Mouse (Mus musculus) MEL-GATA-1-ER (cell line): ENCODE data around the gene Mff.

Source experiments
- DNase-seq: peaks from one replicate; pipeline ENCODE4 v3.0.0-alpha.2; 2012; ENCODE audit warnings: low read depth; ENCODE audit errors: extremely low read depth

Mff gene

DNA sequence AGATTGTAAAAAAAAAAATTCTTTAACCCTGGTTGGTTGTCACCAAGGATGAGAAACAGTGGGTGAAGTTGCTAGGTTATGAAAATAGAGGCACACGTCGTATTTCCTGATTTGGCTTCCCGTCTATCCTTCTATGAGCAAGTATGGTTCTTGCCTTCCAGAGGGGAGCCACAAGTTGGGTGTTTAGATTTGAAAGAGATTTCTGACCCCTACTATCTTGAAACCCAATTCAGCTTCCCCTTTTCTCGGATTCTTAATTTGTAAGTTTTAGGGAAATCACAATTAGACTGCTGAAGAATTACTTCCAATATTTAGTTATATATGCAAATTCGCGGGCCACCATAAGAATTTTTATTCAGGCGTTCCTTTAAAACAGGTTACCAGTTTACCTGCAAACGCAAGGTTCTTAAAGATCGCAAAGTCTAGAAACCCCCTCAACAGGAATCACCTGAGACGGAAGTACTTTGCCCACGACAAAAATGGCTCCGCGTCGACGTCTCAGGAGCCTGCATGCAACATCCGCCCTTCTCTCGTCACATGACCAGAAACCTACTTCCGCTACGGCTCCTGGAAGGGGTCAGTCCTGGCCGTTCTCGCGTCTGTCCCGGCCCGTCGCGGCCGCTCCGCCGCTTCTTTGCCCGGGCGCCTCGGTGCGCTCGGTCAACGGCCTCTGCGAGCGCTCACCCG is at the start of gene Mff:
Gene Mff (plus strand): TSS at position 552 of the 687 bp plus-strand sequence.
- peak; percentile 91 for DNase-seq

DNA sequence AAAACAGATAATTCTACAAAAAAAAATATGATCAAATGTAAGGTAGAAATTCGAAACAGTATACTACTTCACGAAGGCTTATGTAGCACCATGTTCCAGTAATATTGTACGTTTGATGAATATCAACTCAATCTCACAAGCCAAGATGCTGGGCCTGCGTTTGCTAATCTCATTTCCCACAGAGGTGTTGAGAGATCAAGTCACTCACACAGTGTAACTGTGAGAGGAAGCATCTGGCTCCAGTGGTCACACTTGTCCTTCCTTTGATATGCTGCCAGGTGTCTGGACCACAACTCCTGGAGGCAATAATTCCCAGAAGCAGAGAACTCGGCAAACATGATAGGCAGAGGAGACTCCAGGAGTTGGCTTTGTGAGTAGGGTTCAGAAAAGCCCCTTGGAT is 38.4 kb upstream of the Mff start:
- DNase-seq: peak; percentile 40

DNA sequence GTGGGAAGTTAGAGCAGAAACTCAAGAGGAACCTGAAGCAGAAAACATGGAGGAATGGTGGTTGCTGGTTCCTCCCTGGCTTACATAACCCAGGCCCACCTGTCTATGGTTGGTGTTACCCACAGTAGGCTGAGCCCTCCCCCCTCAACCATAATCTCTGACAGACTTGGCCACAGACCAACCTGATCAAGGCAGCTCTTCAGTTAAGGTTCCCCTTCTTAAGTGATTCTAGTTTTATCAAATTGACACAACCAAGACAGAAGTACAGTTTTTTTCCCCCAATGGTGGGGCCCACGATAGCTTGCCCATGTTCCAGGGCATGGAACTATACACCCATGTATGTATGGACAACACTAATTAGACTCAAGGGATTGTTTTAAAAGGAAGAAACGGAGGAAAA is 37.8 kb upstream of the Mff start:
- peak; percentile 47 for DNase-seq

DNA sequence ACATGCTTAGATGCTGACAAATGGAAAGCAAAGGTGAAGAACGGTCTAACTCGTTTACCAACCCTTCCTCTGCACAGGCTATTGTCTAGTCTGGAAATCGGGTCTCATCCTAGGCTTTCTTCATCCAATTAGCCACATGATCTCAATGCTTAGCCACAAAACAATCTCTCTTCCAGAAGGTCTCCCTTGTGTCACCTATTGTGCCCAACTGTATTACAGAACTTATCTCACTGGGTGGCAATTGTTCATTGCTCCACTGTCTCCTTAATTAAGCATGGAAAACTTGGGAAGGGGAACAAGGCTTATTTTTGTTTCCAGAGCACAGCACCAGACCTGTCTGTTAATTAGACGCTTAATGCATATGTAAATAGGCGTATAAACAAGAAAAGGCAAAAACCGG is 36.8 kb upstream of the Mff start:
- no peak for DNase-seq

DNA sequence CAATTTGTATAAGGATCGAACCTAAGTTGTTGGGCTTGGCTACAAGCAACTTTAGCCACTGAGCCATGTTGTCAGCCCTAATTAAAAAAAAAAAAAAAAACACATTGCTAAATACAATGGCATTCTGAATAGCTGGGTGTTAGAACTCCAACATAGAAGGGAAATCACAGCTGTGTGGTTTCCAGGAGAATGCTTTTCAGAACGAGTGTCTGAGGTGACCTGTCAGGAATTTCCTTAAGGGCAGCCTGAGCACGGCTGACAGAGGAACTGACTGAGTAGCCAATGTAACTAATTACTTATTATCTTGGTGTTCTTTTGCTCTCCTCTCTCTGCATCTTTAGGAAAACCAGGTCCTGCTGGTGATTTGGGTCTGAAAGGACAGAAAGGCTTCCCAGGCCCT is 28.8 kb upstream of the Mff start:
- no peak for DNase-seq

DNA sequence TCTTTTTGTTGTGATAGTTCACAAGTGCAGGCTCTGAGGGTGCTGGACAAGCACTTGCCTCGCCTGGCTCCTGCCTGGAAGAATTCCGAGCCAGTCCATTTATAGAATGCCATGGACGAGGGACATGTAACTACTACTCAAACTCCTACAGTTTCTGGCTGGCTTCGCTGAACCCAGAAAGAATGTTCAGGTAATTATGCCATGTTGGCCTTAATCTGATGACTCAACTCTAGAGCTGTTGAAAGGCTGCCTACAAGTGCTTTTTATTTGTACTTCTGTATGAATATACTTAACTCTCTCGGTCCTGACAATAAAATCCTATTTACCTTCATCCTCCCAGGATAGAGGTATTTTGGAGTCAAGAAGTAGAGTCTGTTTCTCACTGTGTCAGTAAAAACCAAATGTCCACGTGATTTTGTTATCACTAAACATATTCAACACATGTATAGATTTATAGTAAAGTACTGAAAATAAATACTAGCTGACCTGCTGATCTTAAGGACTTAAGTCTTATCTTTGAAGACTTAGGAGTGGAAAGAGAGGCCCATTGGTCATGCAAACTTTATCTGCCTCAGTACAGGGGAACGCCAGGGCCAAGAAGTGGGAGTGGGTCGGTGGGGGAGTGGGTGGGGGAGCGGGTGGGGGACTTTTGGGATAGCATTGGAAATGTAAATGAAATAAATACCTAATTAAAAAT is 6.7 kb upstream of the Mff start:
- DNase-seq: no peak

DNA sequence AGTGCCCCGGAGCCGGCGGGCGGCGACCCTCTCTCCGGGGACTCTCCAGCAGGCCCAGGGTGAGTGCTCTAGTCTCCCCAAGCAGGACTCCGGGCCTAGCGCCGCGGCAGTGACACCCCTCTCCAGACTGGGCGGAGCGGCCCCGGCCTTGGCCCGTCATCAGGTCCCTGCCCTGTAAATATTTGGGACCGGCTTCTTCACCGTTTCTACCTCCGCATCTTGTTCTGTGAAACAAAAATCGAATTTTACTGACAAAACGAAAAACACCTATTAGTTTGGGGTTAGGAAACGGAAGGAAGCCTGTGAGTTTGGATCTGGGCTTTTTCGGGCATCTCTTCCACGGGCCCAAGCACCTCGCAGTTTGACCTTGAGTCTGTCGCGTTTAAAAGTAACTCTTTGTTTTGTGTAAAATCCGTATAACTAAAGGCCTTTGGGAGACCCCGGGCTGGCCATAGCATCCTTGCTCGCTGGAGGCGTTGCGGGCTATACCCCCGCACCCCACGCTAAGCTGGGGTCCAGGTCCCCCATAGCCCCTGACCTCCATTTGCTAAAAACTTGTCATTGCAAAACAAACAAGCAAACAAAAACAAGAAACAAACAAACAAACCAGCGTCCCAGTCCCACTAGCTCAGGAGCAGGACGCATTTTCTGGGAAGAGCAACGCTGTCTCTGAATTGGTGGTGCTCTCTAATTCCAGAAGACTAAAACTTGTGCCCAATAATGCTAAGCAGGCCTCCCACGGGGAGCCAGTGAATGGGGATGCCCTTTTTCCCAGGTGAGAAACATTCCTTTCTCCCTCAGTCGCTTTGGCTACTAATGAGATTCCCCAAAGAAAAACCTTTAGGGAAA is 560 bp downstream of the Mff start:
- no peak for DNase-seq

DNA sequence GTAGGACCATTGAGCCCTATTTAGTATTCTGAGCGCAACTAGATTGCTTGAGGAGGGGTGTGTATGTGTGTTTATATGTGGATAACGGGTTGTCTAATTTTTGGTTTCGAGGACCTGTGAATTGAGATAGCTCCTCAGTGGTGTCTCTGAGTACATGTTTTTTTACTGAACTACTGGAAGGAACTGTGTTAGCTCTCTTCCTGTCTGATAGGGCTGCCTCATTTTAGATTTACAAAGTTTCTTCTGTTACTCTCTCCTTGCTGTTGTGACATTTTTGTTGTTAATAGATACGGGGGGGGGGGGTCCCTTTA is 1.1 kb downstream of the Mff start:
- DNase-seq: peak; percentile 63

DNA sequence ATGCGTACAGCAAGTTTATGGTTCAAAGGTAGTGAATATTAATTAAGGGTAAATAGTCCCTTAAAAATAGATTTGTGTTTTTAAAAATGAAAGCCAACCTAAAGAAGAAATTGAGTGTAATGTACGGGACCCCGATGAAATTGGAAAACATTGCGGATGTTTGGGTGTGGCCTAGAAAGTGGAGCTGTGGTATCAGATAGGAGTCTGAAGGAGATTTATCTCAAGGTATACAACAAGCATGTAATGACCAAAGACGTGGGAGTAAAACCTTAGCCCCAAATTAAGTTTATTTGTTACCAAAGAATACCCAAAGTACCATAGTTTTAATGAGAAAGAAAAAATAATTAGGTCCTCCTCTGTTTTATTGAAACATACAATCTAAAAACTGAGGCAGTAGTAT is 1.8 kb downstream of the Mff start:
- no peak for DNase-seq

DNA sequence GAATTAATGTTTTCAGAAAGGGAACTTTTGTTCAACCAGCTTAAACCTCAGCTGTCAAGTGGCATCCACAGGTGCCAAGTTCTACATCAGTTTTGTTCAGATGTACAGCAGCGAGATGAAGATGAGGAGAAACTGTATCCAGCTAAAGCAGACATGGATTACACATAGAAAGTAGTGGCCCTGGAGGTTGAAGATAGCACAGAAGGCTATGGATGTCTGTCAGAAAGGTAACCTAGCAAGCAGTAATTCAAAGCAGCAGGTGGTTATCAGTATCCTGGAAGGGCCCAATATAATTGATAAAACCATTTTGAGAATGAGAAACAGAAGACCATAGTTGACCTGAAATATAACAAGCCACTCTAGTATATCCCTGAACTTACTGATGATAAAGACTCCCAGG is 8.7 kb downstream of the Mff start:
- no peak for DNase-seq

DNA sequence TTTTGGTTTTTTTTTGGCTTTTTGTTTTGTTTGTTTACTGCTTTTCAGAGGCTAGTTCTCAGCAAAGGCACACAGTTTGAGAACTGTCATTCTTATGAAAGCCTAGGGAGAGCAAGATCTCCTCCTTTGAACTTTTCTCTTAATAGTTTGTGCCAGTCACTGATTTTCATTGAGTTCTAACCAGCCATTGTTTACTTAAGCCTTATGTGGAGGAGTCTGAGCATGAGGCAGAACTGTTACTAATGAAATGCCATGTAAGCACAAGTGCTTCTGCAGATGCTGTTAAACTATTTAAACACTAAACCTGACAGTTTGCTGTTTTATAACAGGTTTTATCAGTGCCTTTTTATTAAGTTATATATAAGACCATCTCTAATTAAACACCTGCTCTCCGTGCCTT is 13.4 kb downstream of the Mff start:
- no peak for DNase-seq

DNA sequence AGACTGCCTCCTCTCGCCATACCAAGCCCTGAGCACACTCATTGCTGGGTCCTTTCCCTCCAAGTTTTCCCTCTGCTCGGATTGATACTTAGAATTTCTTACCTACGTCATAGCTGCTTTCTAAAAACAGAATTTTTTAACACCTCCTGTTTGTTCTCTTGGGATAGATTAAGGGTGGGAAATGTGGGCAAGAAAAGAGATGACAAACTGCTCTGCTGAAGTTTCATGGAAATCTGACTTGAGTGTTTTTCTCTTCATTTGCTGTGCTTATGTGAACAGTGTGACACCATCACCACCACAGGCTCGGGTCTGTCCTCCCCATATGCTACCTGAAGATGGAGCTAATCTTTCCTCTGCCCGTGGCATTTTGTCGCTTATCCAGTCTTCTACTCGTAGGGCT is 16.8 kb downstream of the Mff start:
- DNase-seq: no peak

DNA sequence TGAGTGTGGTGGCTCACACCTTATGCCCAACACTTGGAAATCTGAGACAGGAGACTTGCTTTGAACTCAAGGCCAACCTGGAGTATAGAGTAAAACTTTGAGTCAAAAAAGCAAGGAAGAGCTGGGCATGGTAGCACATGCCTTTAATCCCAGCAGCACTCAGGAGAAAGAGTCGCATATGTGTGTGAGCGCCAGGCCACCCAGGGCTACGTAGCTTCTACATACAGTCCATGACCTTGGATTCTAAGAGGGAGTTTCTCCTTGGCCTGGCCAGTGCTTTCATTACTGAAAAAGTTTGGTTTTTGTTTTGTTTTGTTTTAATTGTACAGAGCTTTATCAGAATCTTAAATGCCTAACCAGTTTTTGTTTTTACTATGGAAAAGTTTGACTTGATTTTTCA is 19.3 kb downstream of the Mff start:
- no peak for DNase-seq

DNA sequence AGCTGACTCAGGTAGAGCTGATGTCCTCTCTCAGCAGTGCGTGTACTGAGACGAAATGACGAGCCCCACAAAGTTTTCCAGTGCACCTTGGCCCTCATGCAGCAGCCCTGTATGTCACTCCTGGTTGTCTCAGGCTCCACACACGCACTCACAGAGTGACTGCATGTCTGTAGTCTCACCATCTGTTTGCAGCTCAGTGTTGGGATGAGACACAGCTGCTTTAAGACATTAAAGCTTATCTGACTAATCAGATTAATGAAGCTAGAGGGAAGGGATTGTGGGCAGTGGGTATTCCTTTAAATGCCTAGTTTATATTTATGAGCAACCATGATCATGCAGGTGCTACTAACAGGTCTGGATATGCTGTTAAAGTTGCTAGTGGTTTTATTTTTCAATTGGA is 21.7 kb downstream of the Mff start:
- DNase-seq: no peak

DNA sequence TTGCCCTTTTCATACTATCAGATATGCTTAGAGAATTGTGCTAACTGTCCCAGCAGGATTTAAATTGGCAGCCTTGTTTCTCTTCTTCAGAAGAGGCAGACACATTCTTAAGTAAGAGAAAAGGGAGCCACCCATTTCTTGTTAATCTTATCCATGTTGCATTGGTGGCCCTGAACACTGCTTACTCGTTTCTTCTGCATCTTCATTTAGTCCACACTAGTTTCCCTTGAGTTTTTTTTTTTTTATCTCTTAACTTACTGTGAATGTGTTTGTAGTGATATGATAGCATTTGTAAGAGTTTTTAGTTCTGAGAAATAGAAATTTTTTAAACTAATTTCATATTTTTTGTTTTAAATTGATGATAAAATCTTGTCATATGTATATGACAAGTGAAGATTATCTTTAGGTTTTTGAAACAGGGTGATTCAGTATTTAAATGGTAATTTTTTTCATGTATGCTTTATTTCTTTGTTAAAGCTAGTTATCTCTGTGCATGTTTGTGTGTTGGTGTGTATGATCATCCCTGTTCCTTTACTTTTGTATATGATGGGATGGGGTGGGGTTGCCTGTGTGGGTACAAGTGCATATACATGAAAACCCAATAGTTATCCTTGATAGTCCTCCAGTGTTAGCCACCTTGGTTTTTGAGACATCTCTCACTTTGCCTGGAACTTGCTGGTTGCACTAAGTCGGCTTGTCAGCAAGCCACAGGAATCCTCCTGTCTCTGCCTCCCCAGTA is 23.2 kb downstream of the Mff start:
- DNase-seq: no peak

DNA sequence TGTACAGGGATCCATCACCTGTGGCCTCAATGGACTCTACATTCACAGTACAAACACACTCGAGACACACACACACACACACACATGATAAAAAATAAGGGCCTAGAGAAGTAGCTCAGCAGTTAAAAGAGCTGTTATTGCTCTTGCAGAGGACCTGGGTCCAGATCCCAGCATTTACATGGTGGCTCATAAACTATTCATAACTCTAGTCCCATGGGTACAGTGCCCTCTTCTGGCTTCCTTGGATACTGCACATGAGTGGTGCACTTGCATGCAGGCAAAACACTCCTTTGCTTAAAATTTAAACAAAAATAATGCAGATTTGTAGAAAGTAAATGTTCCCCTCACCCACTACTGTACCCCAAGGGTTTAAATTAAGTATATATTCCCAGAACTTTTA is 34.8 kb downstream of the Mff start:
- peak; percentile 31 for DNase-seq

DNA sequence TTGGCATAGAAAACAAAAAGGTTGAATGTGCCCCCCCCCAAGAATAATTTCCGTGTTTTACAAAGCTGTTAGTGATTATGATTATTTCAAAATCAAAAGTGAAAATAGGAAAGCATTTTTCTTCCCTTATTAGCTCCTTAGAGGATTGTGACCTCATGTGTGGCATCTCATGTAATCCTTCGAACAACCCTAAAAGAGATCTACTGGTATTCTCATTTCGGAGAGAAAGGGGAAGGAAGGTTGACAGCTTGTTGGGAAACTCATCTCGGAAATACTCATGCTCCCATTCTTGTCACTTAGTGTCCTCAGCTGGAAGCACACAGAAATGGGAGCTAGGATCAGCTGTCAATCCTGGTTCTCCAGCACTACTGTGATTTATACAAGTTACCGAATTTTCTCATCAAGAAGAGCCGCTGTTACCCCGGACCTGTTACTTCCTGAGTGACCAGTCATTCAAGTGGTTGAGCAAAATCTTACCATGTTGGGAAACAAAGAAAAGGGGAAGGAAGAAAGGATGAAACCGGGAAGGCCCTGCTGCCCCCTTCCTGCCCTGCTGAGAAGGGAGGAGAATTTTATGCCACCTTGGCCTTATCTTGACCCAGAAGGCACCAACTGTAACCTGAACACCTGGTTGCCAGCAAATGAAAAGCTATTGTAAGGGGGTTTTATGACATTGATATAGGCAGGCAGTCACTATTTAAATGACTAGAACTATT is 36.9 kb downstream of the Mff start:
- no peak for DNase-seq

DNA sequence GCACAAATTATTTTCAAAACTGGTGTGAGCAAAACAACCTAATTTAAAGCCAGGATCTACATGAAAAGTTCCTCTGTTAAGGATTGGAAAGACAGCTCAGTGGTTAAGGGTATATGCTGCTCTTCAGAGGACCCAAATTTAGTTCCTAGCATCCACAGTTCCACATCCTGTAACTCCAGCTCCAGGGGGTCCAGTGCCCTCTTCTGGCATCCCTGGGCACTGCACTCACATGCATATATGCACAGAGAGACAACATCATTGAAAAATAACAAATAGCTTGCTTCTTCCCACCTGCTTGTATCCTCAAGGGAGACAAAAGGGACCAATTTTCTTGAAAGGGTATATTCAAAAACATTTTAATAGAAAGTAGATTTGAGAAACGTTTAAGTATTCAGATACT is 37.6 kb downstream of the Mff start:
- DNase-seq: no peak

DNA sequence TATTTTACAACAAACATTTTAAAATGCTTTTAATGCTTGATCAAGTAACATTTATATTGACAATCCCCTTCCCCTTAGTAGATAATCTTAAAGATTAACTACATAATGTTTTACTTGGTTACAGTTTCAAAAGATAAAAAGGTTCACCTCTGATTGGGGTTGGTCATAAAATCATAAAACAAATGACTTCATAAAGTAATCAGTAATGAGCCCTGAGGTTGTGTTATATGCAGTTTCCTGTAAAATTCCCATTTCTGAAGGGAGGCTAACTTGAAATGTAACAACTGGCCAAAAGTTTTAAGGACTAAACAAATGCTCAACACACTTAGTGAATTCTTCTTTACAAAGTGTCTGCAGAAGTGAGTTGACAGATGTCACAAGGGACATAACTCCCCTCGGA is 41.5 kb downstream of the Mff start:
- DNase-seq: no peak

DNA sequence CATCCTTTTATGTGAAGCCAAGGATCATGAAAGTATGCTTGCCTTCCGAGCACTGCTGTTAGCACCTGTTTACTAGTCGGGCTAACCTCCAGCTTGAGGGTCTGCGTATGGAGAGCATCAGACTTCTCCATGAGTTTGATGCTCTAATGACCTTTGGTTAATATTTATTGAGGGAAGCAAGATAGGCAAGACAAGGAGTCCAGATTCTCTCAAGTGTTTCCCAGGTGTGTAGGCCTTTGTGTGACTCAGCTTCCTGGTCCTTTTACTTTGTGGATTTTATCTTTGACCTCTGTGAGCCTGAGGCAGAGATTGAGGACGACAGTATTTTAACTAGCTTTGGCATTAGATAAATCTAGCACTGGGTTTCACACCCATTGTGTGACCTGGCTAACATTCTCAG is 42.0 kb downstream of the Mff start:
- DNase-seq: no peak

DNA sequence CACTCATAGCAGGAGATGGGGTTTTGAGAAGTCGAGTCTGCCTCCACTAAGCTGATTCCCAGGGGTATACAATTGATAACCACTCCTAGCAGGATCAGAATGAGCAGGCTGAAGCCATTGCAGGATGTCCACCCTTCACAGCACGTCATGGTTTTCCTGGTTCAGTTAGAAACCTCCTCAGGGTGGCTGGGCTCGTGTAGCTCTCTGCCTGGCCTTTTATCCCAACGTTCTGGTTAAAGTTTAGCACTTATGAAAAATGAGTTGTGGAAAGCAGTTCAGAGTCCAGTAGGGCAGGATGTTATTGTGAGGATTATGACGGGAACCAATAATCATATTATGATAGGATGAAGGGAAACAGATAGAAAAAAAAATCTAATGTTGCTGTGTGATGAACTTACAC is 43.6 kb downstream of the Mff start, which contains the start of gene Tm4sf20:
Gene Tm4sf20 (minus strand): TSS at position 193 of the 400 bp plus-strand sequence.
- no peak for DNase-seq
